Mouse (Mus musculus): ENCODE results near the gene Rufy1.

Rufy1 gene

DNA sequence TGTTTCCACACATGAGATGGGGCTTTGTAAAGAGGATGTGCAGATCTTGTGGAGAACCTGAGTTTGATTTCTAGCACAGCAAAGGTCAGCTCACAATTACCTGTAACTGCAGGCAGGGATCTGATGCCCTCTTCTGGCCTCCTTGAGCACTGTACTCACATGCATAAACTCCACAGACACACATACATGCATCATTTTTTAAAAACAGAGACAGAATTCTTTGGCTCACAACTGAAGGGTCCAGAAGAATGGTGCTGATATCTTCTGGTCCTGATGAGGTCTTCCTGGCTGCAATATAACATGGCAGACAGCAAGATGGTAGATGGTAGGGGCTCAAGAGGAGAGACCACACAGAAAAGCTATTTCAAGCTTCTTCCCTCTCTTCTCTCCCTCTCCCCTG lies 76.8 kb downstream of the Rufy1 start, which contains the start of gene Cby3:
Cby3 (plus strand) TSS at position 301 of the 400 bp plus-strand sequence.
- DNase-seq (ENCODE audit: low spot score in 2 of 2) = no peak

DNA sequence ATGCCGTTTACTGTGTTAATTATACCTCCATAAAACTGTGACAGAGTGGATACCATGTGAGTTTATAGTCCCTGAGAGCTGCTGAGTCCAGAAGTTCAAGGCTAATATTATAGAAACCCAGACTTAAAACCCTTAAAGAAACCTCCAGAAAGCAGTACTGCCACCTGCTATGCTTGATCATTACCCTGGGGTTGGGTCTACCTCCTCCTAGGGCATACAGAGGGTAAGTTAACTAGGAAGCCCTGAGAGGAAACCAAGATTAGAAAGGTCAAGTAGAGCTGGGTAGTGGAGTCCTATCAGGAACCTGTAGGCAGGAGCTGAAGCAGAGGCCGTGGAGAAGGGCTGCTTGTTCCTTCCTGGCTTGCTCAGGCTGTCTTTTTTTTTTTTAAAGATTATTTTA lies 78.7 kb downstream of the Rufy1 start:
- DNase-seq (ENCODE audit: low spot score in 2 of 2) = no peak

DNA sequence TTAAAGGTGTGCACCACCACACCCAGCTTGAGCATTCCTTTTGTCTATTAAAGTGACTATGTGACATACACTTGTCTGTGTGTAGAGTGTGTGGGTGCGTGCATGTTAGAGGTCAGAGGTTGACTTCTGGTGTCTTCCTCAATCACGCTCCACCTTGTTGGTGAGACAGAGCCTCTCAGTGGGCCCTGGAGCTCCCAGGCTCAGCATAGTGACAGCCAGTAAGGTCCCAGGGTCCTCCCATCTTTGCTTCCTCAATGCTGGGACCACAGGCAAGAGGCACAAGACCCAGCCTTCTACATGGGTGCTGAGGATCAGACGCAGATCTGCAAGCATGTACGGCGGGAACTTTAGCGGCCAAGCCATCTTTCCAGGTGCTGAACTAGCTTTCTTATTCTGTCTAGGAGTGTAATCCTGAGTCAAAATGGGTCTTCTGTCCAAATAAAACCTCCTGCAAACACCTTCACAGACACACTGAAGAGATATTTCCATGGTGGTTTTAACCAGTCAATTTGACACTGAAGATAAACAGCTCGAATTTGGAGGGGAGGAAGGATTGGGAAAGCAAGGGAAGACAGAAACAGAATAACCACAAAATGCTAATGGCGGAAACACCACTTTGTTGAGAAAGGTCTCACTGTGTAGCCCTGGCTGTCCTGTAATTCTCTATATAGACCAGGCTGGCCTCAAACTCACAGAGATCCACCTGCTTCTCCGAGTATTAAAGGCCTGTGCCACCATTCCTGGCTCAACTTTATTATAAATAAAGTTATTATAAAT lies 84.5 kb downstream of the Rufy1 start:
- no peak for DNase-seq (ENCODE audit: low spot score in 2 of 2)

DNA sequence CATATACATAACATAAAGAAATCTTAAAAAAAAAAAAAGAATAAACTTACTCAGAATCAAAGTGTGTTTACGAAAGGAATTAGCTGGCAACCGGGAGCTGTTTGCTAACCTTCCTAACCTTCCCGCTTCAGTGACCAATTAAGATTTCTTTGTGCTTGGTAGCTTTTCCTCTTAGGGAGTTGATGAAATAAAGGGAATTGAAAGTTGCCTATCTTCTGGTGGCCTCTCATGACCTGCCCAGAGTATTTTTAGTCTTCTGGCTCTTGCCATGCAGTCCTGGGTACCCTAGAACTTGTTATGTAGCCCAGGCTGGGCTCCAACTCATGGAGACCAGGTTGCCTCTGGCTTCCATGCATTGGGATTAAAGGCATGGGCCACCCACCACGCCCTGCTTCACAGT lies 85.4 kb downstream of the Rufy1 start:
- DNase-seq (ENCODE audit: low spot score in 2 of 2) = no peak

Data from frontal cortex, postnatal 36 days (tissue).